Mouse (Mus musculus): ENCODE results near the gene 1700017B05Rik. TPM values are rescaled to one million over a fixed set of nuclear protein-coding genes. Genes with fewer than 3 reads are reported as not detected.

The 1700017B05Rik gene
- polyA plus RNA-seq, 1 experiment from 2014 or later = 13.1 TPM

GRCm38 (mm10) chr9:57219511-57219910 is 42.9 kb downstream of the 1700017B05Rik start:
- WGBS = 96% methylated on average over 1 of the region's 1 CpGs
- no peak for DNase-seq (ENCODE audit: low spot score)

DNA sequence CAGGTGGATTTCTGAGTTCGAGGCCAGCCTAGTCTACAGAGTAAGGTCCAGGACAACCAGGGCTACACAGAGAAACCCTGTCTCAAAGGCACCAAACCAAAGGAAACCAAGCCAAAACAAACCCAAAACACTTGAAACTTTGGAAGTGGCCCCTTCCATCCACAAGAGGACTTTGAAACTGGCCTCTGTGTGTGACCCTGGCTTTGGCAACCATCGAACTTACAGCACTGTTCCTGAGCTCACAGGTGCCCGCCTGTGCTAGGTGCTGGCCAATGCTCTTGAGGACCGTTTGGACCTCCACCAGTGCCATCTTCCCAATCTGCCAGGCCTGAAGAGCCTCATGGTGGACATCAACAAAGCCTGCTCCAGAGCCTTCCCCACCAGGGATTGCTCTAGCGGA is 43.6 kb downstream of the 1700017B05Rik start:
- TF ChIP-seq CTCF (IDR thresholded peaks at IDR 0.05; ENCODE audit: low read depth) = no peak
- no peak for DNase-seq (ENCODE audit: low spot score)
- 86% methylated on average over 5 of the region's 5 CpGs for WGBS
- no peaks in the 10 kb centered on the region for H3K9me3 ChIP-seq (replicated peaks; ENCODE audit: low read length)
- H3K27ac ChIP-seq = no peak overlapping the region
- H3K4me3 ChIP-seq (replicated peaks; ENCODE audit: low read depth, low read length) = no peak overlapping the region
- H3K4me2 ChIP-seq (ENCODE audit: low read length) = no peak overlapping the region
- H3K27me3 ChIP-seq (ENCODE audit: insufficient read depth, low read length) = no peaks in the 10 kb centered on the region
- no peaks in the 10 kb centered on the region for H3K4me1 ChIP-seq (replicated peaks; ENCODE audit: insufficient read depth, low read length)
- no peaks in the 10 kb centered on the region for H3K36me3 ChIP-seq (ENCODE audit: insufficient read depth, low read length)
- H3K9ac ChIP-seq (ENCODE audit: low read depth, low read length) = no peak overlapping the region
- ATAC-seq (replicated peaks; ENCODE audit: low FRiP score, low read depth) = no peak

More at GRCm38 (mm10) chr9:57219511-57219910, 42.9 kb downstream of the 1700017B05Rik start:
- Histone ChIP-seq H3K4me3 (replicated peaks; ENCODE audit: low read depth, low read length) (no peak overlapping the region), H3K4me1 (replicated peaks; ENCODE audit: insufficient read depth, low read length) (no peaks in the 10 kb centered on the region), H3K4me2 (ENCODE audit: low read length) (no peak overlapping the region), H3K36me3 (ENCODE audit: insufficient read depth, low read length) (no peaks in the 10 kb centered on the region), H3K27ac (no peak overlapping the region), H3K27me3 (ENCODE audit: insufficient read depth, low read length) (no peaks in the 10 kb centered on the region), H3K9ac (ENCODE audit: low read depth, low read length) (no peak overlapping the region), H3K9me3 (replicated peaks; ENCODE audit: low read length) (no peaks in the 10 kb centered on the region)
- ATAC-seq (replicated peaks; ENCODE audit: low FRiP score, low read depth) = no peak
- no peak for TF ChIP-seq CTCF (IDR thresholded peaks at IDR 0.05; ENCODE audit: low read depth)

DNA sequence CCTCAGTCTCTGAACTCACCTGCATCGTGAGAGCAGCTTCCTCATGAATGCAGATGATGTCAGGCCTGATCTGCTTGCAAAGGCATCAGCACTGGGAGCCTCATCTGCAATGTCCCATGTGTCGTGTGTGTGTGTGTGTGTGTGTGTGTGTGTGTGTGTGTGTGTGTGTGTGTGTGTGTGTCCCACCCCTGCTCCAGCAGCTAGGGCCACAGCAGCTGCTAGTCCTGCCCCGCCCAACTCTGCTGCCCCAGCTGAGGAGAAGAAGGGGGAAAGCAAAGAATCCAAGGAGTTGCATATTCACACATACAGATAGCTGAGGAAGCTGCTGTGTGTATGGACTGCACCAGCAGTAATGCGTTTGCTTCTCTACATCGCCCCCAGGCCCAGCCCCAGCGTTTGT is 45.2 kb downstream of the 1700017B05Rik start:
- no peaks in the 10 kb centered on the region for H3K4me1 ChIP-seq (replicated peaks; ENCODE audit: insufficient read depth, low read length)
- H3K36me3 ChIP-seq (ENCODE audit: insufficient read depth, low read length) = no peaks in the 10 kb centered on the region
- DNase-seq (ENCODE audit: low spot score) (no peak), ATAC-seq (replicated peaks; ENCODE audit: low FRiP score, low read depth) (no peak)
- H3K9me3 ChIP-seq (replicated peaks; ENCODE audit: low read length) = no peaks in the 10 kb centered on the region
- H3K27me3 ChIP-seq (ENCODE audit: insufficient read depth, low read length) = no peaks in the 10 kb centered on the region
- H3K4me2 ChIP-seq (ENCODE audit: low read length) = no peak overlapping the region
- H3K27ac ChIP-seq = no peak overlapping the region
- 78% methylated on average over 6 of the region's 6 CpGs for WGBS
- no peak overlapping the region for H3K9ac ChIP-seq (ENCODE audit: low read depth, low read length)
- no peak overlapping the region for H3K4me3 ChIP-seq (replicated peaks; ENCODE audit: low read depth, low read length)
- no peak for TF ChIP-seq CTCF (IDR thresholded peaks at IDR 0.05; ENCODE audit: low read depth)

DNA sequence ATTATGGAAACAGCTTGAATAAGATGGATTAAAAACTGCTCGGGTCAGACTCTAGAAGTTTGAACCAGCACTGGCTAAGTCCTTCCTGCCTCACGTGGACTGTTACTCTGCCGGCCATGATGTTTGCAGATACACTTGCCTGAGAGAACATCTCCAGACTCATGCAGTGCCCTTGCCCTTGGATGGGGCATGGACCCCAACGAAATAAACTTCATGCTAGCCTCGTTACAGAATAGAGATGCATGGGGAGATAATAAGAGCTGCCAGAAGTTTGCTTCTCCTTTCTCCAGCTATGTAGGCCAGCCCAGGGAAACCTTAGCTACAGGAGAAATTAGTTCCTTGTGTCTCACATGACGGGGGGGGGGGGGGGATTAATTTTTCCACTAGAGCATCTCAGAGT is 47.9 kb downstream of the 1700017B05Rik start:
- no peak for ATAC-seq (replicated peaks; ENCODE audit: low FRiP score, low read depth)
- no peak for DNase-seq (ENCODE audit: low spot score)

DNA sequence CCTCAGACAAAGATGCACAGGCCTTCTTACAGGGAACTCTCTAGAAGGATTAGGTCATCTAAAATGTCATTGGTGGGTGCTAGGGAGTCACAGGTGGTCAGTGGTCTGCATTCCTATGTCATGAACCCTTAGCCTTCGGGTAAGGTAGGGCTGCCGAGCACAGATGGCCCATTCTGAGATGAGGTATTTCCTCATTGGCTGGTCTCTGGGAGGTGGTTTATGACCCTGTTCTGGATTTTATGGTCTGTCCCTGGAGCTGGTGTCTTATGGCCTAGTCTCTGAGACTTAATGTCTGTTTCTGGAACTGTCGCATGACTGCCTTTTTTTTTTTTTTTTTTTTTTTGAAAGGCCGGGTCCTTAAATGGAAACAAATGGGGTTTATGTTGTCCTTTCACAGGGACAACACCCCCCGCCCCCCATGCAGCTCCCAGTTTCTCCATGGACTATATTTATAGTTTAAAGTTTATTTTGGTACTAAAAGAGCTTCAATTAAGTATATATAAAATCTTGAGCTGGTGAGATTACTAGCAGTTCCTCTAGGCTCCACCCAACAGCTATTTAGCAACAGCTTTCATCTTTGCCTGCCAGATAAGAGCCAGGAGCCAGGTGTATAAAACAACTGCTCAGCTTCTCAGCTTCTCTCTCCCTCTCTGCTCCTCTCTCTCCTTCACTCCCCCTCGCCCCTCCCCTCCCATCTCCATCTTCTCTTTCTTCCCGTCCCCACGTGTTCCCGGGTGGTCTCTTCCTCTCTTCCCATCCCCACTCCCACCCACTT is 49.8 kb downstream of the 1700017B05Rik start:
- Histone ChIP-seq H3K36me3 (ENCODE audit: insufficient read depth, low read length) (no peaks in the 10 kb centered on the region), H3K4me2 (ENCODE audit: low read length) (no peak overlapping the region), H3K27me3 (ENCODE audit: insufficient read depth, low read length) (no peaks in the 10 kb centered on the region), H3K4me3 (replicated peaks; ENCODE audit: low read depth, low read length) (no peak overlapping the region), H3K9me3 (replicated peaks; ENCODE audit: low read length) (no peaks in the 10 kb centered on the region), H3K27ac (no peak overlapping the region), H3K9ac (ENCODE audit: low read depth, low read length) (no peak overlapping the region), H3K4me1 (replicated peaks; ENCODE audit: insufficient read depth, low read length) (no peaks in the 10 kb centered on the region)
- ATAC-seq (replicated peaks; ENCODE audit: low FRiP score, low read depth) (no peak; the same call in 1 of the 2 replicates), DNase-seq (ENCODE audit: low spot score) (peak; percentile 45)
- TF ChIP-seq CTCF (IDR thresholded peaks at IDR 0.05; ENCODE audit: low read depth) = no peak
- 23% methylated on average over 9 of the region's 9 CpGs for WGBS

More for the DNA sequence above, 47.9 kb downstream of the 1700017B05Rik start:
- WGBS = 73% methylated on average over 6 of the region's 6 CpGs
- Histone ChIP-seq H3K9me3 (replicated peaks; ENCODE audit: low read length) (no peaks in the 10 kb centered on the region), H3K9ac (ENCODE audit: low read depth, low read length) (no peak overlapping the region), H3K4me2 (ENCODE audit: low read length) (no peak overlapping the region), H3K27ac (no peak overlapping the region), H3K4me1 (replicated peaks; ENCODE audit: insufficient read depth, low read length) (no peaks in the 10 kb centered on the region), H3K36me3 (ENCODE audit: insufficient read depth, low read length) (no peaks in the 10 kb centered on the region), H3K4me3 (replicated peaks; ENCODE audit: low read depth, low read length) (no peak overlapping the region), H3K27me3 (ENCODE audit: insufficient read depth, low read length) (no peaks in the 10 kb centered on the region)
- TF ChIP-seq CTCF (IDR thresholded peaks at IDR 0.05; ENCODE audit: low read depth) = no peak

DNA sequence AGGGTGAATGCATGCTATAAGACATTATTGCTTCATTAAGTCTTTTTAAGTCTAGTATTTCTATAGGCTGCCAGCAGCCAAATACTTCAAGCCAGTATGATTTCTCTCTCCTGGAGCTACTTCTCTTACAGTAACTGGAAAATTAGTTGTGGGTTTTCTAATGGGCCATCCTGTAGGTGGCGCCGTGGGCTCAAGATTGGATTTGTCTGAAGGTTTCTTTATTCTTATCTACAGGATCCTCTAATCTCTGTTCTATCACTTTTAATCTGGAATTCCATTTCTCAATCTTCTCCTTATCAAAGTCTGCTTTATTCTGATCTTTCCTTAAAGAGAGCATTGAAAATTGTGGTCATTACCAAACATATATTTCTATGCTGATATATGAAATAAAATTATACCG is 53.1 kb downstream of the 1700017B05Rik start:
- Histone ChIP-seq H3K4me2 (ENCODE audit: low read length) (no peak overlapping the region), H3K4me1 (replicated peaks; ENCODE audit: insufficient read depth, low read length) (no peaks in the 10 kb centered on the region), H3K36me3 (ENCODE audit: insufficient read depth, low read length) (no peaks in the 10 kb centered on the region), H3K27ac (no peak overlapping the region), H3K27me3 (ENCODE audit: insufficient read depth, low read length) (no peaks in the 10 kb centered on the region), H3K9ac (ENCODE audit: low read depth, low read length) (no peak overlapping the region), H3K4me3 (replicated peaks; ENCODE audit: low read depth, low read length) (no peak overlapping the region), H3K9me3 (replicated peaks; ENCODE audit: low read length) (no peaks in the 10 kb centered on the region)
- no peak for ATAC-seq (replicated peaks; ENCODE audit: low FRiP score, low read depth)
- DNase-seq (ENCODE audit: low spot score) = peak; percentile 78
- 31% methylated on average over 3 of the region's 3 CpGs for WGBS
- peak; percentile 73 for TF ChIP-seq CTCF (IDR thresholded peaks at IDR 0.05; ENCODE audit: low read depth)

Measured in kidney, postnatal 0 days (tissue).